Mouse (Mus musculus): ENCODE data around the gene Acta1. TPM values are rescaled to one million over a fixed set of nuclear protein-coding genes. Genes with fewer than 3 reads are reported as not detected.

The Acta1 gene
- polyA plus RNA-seq, 1 experiment = 9,007 TPM

DNA sequence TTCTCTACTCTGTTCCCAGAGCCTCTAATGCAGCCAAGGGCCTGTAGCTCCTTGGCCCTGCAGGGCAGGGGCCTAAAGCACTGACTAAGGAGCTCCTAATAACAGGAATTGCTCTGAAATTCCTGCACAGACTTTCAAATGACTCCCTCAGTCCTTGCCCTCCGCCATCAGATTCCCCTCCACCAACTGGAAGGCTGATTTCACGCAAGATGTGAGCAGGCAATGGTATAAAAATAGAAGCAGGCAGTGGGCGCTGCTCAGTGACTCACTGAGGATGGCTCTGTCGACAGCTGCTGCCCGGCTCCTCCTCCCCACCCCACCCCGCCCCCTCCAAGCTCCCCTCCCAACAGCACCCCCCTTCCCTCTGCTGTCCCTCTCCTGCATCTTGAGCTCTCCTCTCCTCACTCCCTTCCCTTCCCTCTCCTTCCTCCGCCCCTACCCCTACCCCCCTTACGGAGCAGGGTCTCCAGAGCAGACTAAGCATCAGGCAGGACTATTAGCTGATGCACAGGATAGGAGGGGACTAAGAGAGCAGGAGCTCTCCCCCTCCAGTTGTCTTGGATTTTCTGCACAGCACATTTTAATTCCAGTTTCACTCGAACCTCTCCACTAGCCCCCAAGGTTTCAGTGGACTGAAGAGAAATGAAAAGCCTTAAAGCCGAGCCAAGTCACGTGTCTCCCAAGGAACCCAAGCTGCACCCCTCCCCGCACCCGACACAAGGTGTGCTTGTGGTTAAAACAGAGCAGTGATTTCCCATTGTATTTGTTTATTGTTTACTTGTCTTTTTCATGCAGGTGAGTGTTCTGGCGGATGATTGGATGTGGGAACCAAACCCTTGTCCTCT lies 9.6 kb downstream of the Acta1 start:
- TF ChIP-seq E2F4 (IDR thresholded peaks at IDR 0.05; ENCODE audit: insufficient read depth) = no peak
- TF ChIP-seq MAX (IDR thresholded peaks at IDR 0.05; ENCODE audit: low read depth) = no peak
- TF ChIP-seq MYOD1 (IDR thresholded peaks at IDR 0.05; ENCODE audit: control insufficient read depth in 1 of 3, insufficient read length in 2 of 3, low read depth in 2 of 3) = peak; percentile 30 to 91 (median 85)
- TF ChIP-seq MYOG (IDR thresholded peaks at IDR 0.05; ENCODE audit: control insufficient read depth in 1 of 3, insufficient read depth in 1 of 3, insufficient read length in 2 of 3, low read depth in 2 of 3) = peak in 2 of 3 experiments; percentile 68 to 90
- no peak for TF ChIP-seq REST (IDR thresholded peaks at IDR 0.05; ENCODE audit: insufficient read depth, insufficient read length)
- TF ChIP-seq TCF3 (IDR thresholded peaks at IDR 0.05; ENCODE audit: insufficient read length, low read depth) = peak; percentile 29
- TF ChIP-seq SRF (IDR thresholded peaks at IDR 0.05; ENCODE audit: control insufficient read depth, insufficient read length, low read depth) = no peak
- TF ChIP-seq POLR2AphosphoS2 (IDR thresholded peaks at IDR 0.05; ENCODE audit: insufficient read length, low read depth) = no peak
- no peak for TF ChIP-seq USF1 (IDR thresholded peaks at IDR 0.05; ENCODE audit: low read depth)
- no peak; the same call in 1 of the 2 replicates for TF ChIP-seq CEBPB (IDR thresholded peaks at IDR 0.05; ENCODE audit: insufficient read depth, poor library complexity, severe bottlenecking)
- no peak for TF ChIP-seq POLR2A (IDR thresholded peaks at IDR 0.05; ENCODE audit: insufficient read length, low read depth)
- peak; percentile 56 for TF ChIP-seq TCF12 (IDR thresholded peaks at IDR 0.05; ENCODE audit: insufficient read depth, poor library complexity, severe bottlenecking)
- H3K4me3 ChIP-seq = no peak overlapping the region
- H3K27me3 ChIP-seq (ENCODE audit: control insufficient read depth, insufficient read depth, insufficient read length) = no peaks in the 10 kb centered on the region
- H3K36me3 ChIP-seq (ENCODE audit: control insufficient read depth, insufficient read depth) = no peaks in the 10 kb centered on the region
- H3K4me2 ChIP-seq (ENCODE audit: low read depth) = peak overlapping the region; percentile 79
- H3ac ChIP-seq (ENCODE audit: control insufficient read depth, insufficient read length) = no peak overlapping the region
- no peaks in the 10 kb centered on the region for H3K79me2 ChIP-seq (ENCODE audit: control insufficient read depth, insufficient read depth)

DNA sequence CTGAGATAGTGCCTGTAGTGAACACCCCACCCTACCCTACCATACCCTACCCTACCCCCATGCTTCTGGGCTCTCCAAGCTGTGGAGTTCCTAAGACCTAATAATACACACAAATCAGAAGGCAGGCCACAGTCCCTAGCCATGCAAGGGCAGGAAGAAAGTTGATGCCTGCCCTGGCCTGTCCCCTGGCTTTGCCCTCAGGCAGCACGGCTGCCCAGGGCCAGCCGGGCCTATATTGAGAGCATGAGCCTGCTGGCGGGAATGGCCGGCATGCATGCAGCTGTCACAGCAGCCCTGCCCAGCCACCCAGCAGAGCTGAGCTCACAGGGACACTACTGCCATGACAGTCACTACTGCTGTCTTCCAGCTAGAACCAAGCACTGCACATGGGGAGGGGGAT lies 11.5 kb downstream of the Acta1 start:
- peak overlapping the region; percentile 79 for H3K4me2 ChIP-seq (ENCODE audit: low read depth)
- H3K79me2 ChIP-seq (ENCODE audit: control insufficient read depth, insufficient read depth) = no peaks in the 10 kb centered on the region
- H3ac ChIP-seq (ENCODE audit: control insufficient read depth, insufficient read length) = no peak overlapping the region
- no peaks in the 10 kb centered on the region for H3K36me3 ChIP-seq (ENCODE audit: control insufficient read depth, insufficient read depth)
- TF ChIP-seq REST (IDR thresholded peaks at IDR 0.05; ENCODE audit: insufficient read depth, insufficient read length) = no peak
- peak; percentile 11 for TF ChIP-seq POLR2A (IDR thresholded peaks at IDR 0.05; ENCODE audit: insufficient read length, low read depth)
- no peak for TF ChIP-seq CEBPB (IDR thresholded peaks at IDR 0.05; ENCODE audit: insufficient read depth, poor library complexity, severe bottlenecking)
- peak; percentile 98 to 100 (median 99) for TF ChIP-seq MYOG (IDR thresholded peaks at IDR 0.05; ENCODE audit: control insufficient read depth in 1 of 3, insufficient read depth in 1 of 3, insufficient read length in 2 of 3, low read depth in 2 of 3)
- no peak for TF ChIP-seq USF1 (IDR thresholded peaks at IDR 0.05; ENCODE audit: low read depth)
- peak; percentile 86 for TF ChIP-seq TCF12 (IDR thresholded peaks at IDR 0.05; ENCODE audit: insufficient read depth, poor library complexity, severe bottlenecking)
- TF ChIP-seq TCF3 (IDR thresholded peaks at IDR 0.05; ENCODE audit: insufficient read length, low read depth) = peak; percentile 97
- TF ChIP-seq MYOD1 (IDR thresholded peaks at IDR 0.05; ENCODE audit: control insufficient read depth in 1 of 3, insufficient read length in 2 of 3, low read depth in 2 of 3) = peak; percentile 27 to 100 (median 96)
- peak; percentile 75 for TF ChIP-seq SRF (IDR thresholded peaks at IDR 0.05; ENCODE audit: control insufficient read depth, insufficient read length, low read depth)
- no peak overlapping the region for H3K4me3 ChIP-seq
- H3K27me3 ChIP-seq (ENCODE audit: control insufficient read depth, insufficient read depth, insufficient read length) = no peaks in the 10 kb centered on the region

GRCm38 (mm10) chr8:123882412-123882811 lies 12.1 kb downstream of the Acta1 start:
- H3ac ChIP-seq (ENCODE audit: control insufficient read depth, insufficient read length) = no peak overlapping the region
- H3K79me2 ChIP-seq (ENCODE audit: control insufficient read depth, insufficient read depth) = no peaks in the 10 kb centered on the region
- H3K36me3 ChIP-seq (ENCODE audit: control insufficient read depth, insufficient read depth) = no peaks in the 10 kb centered on the region
- peak overlapping the region; percentile 46 for H3K4me2 ChIP-seq (ENCODE audit: low read depth)
- TF ChIP-seq POLR2A (IDR thresholded peaks at IDR 0.05; ENCODE audit: insufficient read length, low read depth) = peak; percentile 12
- TF ChIP-seq REST (IDR thresholded peaks at IDR 0.05; ENCODE audit: insufficient read depth, insufficient read length) = no peak
- peak in 1 of 3 experiments; percentile 77 for TF ChIP-seq MYOG (IDR thresholded peaks at IDR 0.05; ENCODE audit: control insufficient read depth in 1 of 3, insufficient read depth in 1 of 3, insufficient read length in 2 of 3, low read depth in 2 of 3)
- TF ChIP-seq MYOD1 (IDR thresholded peaks at IDR 0.05; ENCODE audit: control insufficient read depth in 1 of 3, insufficient read length in 2 of 3, low read depth in 2 of 3) = peak in 2 of 3 experiments; percentile 55 to 82
- no peaks in the 10 kb centered on the region for H3K27me3 ChIP-seq (ENCODE audit: control insufficient read depth, insufficient read depth, insufficient read length)
- no peak overlapping the region for H3K4me3 ChIP-seq

DNA sequence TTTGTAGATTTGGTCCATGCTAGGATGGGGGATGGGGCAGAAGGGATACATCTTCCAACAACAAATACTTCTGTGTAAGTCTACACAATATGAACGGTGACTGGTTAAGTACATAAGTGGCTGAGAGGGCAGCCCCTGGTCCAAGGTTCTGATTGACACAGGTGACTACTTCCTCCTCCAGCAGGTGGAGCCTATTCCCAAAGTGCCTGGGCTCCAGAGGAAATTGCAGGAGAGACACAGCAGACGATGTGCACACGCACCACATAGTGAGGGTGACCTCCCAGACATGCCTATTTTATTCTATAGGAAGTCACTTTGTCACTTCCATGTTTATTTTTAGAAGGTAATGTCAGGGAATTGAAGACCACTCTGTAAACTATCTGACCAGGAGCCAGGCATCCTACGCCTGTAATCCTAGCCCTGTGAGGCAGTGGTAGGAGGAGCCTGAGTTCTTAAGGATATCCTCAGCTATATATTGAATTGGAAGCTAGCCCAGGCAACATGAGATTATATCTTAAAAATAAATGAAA lies 13.7 kb downstream of the Acta1 start:
- H3K36me3 ChIP-seq (ENCODE audit: control insufficient read depth, insufficient read depth) = no peaks in the 10 kb centered on the region
- no peak overlapping the region for H3K4me3 ChIP-seq
- H3K27me3 ChIP-seq (ENCODE audit: control insufficient read depth, insufficient read depth, insufficient read length) = no peaks in the 10 kb centered on the region
- TF ChIP-seq MAX (IDR thresholded peaks at IDR 0.05; ENCODE audit: low read depth) = no peak
- TF ChIP-seq POLR2A (IDR thresholded peaks at IDR 0.05; ENCODE audit: insufficient read length, low read depth) = no peak
- no peak for TF ChIP-seq CEBPB (IDR thresholded peaks at IDR 0.05; ENCODE audit: insufficient read depth, poor library complexity, severe bottlenecking)
- no peak for TF ChIP-seq TCF12 (IDR thresholded peaks at IDR 0.05; ENCODE audit: insufficient read depth, poor library complexity, severe bottlenecking)
- no peak for TF ChIP-seq USF1 (IDR thresholded peaks at IDR 0.05; ENCODE audit: low read depth)
- TF ChIP-seq E2F4 (IDR thresholded peaks at IDR 0.05; ENCODE audit: insufficient read depth) = no peak
- no peak for TF ChIP-seq MYOD1 (IDR thresholded peaks at IDR 0.05; ENCODE audit: control insufficient read depth in 1 of 3, insufficient read length in 2 of 3, low read depth in 2 of 3)
- TF ChIP-seq MYOG (IDR thresholded peaks at IDR 0.05; ENCODE audit: control insufficient read depth in 1 of 3, insufficient read depth in 1 of 3, insufficient read length in 2 of 3, low read depth in 2 of 3) = no peak
- no peak for TF ChIP-seq TCF3 (IDR thresholded peaks at IDR 0.05; ENCODE audit: insufficient read length, low read depth)
- TF ChIP-seq REST (IDR thresholded peaks at IDR 0.05; ENCODE audit: insufficient read depth, insufficient read length) = no peak
- no peak for TF ChIP-seq SRF (IDR thresholded peaks at IDR 0.05; ENCODE audit: control insufficient read depth, insufficient read length, low read depth)
- TF ChIP-seq POLR2AphosphoS2 (IDR thresholded peaks at IDR 0.05; ENCODE audit: insufficient read length, low read depth) = no peak
- H3K4me2 ChIP-seq (ENCODE audit: low read depth) = no peak overlapping the region
- H3ac ChIP-seq (ENCODE audit: control insufficient read depth, insufficient read length) = no peak overlapping the region
- no peaks in the 10 kb centered on the region for H3K79me2 ChIP-seq (ENCODE audit: control insufficient read depth, insufficient read depth)

Data from myocyte (in vitro differentiated cells).